Mouse (Mus musculus) layer of hippocampus, adult 18-20 months (tissue): ENCODE measurements around the gene Ubl3. TPM values are rescaled to one million over a fixed set of nuclear protein-coding genes. Genes with fewer than 3 reads are reported as not detected.

Source experiments
- DNase-seq, 2 experiments: peaks; one replicate each; pipeline ENCODE4 v3.0.0; 2022; ENCODE audit warnings: low spot score in 2 of 2
- long read RNA-seq: library from polyadenylated mRNA; stranded (forward); transcript quantifications from one replicate; pipeline ENCODE4 v2.0.0, GENCODE M21; 2021
- total RNA-seq, 2 experiments: library from RNA; stranded (reverse); gene quantifications; 2 replicates each; pipeline ENCODE4 v1.2.3; 2021

Ubl3 gene
- 100 to 1,000 TPM; 235 to 245 TPM for total RNA-seq
- long read RNA-seq, transcript Ubl3-201 (5 exons, 2,537 nt), result major isoform, 319 of 380 reads
- long read RNA-seq, transcript Ubl3-204 (6 exons, 2,064 nt), result minor isoform, 51 of 380 reads
- long read RNA-seq, partial matches to known transcripts, result 5 of 380 reads
- long read RNA-seq, other reads (novel, unspliced or antisense), result 5 of 380 reads

- peak; percentile 89 to 94 for DNase-seq
Observed at GRCm38 (mm10) chr5:148552187-148553071, at the start of gene Ubl3. Ubl3 (minus strand) TSS chr5:148552789.

DNA sequence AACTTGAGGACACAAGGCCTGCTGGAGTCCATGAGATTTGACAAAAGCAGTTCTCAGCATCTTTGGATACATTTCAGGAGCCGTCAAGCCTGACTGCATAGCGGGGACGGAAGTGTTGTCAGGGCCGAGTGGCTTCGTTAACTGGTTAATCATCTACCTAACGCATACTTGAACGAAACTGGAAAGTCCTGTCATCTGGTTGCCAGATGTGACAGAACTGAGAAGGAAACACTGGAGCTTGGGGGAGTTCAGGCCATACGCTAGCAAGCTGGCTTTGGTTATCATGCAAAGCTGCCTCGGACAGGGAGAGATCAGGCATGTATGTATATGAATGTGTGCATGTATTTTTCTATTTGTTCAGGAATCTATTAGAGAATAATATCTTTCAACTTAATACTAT, 45.8 kb upstream of the Ubl3 start:
- DNase-seq, result no peak

DNA sequence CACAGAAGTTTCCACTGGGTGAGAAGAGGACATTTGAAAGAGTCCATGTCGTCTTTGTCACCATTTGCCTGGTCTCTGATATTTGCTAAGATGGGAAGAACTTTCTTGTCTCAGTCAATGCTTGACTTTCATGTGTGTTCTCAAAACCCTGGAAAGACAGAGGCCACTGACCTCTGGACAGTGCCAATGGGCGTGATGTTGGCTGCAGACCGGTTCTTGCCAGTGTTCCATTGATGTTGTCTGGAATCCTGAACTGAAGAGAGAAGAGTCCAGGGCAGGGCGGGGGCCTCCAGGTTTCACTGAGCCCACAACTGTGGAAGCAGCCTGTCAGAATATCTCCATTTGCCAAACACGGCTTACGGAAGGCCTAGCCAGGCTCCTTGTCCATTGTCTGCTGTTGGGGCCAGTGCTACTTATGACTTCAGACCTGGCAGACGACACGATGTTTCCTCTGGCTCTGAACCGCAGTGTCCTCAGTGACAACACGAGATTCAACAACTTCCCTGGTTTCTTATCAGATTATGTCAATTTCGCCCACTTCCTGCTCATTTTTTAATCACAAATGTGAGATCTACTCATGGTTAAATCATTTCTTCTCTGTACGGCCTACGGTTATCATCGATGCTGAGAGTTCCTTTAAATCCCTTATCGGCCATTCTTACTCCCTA, 43.6 kb upstream of the Ubl3 start:
- DNase-seq, result no peak

- DNase-seq, result no peak
Observed at GRCm38 (mm10) chr5:148595459-148595751, 42.8 kb upstream of the Ubl3 start.

DNA sequence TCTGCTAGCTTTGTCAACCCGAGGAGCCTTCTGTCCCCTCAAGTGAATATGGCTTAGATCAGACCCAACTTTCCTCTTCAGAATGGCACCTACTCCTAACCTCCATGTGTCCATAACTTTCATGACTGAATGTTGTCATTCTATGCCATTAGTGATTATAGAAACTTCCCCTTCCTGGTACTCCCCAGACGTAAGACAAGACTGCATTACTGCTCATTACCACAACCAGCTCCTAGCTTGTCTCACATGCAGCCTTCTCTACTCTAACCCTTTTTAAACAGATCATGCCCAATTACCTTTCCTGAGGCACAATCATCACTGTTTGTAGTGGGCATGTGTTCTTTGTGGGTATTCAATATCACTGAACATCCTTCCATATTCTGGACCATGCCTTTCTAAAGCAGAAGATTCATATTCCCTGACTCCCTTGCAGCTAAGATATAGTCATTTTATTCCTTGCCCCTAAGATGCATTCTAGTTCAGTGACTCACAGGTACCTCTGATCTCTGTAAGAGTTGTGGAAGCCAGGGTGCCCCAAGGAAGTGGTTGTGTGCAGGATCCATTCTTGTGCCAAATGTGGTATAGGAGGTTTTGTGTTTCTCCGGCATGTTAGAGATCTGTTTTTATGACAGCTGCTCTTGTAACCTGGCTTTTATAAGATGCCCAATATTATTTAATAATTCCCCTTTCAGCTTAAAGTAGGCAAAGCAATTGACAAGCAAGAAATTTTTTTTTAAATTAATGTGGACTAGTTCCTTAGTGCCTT, 42.3 kb upstream of the Ubl3 start:
- DNase-seq, result no peak

GRCm38 (mm10) chr5:148593607-148594006, 41.0 kb upstream of the Ubl3 start:
- DNase-seq, result no peak

- DNase-seq, result no peak
Observed at GRCm38 (mm10) chr5:148591448-148591862, 38.9 kb upstream of the Ubl3 start.

DNA sequence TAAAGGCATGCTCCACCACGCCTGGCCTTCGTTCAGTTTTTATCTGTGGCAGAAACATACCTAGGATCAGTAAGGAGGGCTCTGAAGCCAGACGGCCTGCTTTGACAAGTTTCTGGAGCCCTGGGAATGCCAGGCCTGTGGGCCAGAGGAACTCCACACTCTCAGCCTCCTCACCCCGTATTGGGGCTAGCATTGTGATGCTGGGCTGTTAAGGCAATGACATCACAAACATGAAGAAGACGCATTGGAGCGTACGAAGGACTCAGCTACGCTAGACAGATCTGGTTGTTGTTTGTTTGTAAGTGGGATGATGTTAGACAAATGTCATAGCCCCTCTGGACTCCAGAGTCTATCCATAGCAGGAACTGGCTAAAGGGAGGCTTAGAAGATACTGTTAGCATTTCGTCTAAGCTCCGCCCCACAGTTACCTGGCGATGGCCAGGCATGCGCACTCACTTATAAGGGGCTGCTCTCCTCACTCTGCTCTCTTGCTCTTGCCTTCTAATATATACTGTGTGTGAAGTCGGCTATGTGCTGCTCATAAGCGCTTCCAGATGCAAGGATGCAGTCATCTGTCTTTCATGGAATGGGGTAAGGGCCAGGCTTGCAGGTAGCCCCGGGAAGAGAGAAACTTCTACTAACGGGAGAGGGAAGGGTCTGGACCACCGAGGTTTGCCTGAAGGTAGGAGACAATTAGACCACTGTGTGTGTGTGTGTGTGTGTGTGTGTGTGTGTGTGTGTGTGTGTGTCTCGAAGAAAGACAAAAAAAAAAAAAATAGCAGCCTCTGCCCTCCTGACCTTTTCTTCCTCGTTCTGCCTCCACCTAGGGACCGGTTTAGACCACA, 38.2 kb upstream of the Ubl3 start:
- DNase-seq, result no peak

DNA sequence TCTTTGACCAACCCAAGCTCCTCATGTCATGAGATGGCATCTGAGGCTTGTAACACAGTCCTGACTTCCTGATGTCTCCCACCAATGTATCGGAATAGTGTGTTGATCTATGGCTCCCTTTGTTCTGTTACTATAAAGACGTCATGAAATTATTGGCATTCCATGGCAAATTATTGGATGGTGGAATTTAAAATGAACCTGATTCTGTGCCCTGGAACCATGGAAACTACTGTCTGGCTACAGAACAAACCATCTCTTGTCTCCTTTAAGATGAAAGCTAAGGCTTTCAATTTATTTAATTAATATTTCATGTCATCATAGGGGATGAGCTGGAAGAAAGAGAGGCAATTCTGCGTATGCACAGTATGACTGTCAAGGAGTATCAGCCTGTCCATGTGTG, 36.4 kb upstream of the Ubl3 start:
- DNase-seq, result no peak

- no peak for DNase-seq
Observed at GRCm38 (mm10) chr5:148588142-148588650, 35.6 kb upstream of the Ubl3 start.

DNA sequence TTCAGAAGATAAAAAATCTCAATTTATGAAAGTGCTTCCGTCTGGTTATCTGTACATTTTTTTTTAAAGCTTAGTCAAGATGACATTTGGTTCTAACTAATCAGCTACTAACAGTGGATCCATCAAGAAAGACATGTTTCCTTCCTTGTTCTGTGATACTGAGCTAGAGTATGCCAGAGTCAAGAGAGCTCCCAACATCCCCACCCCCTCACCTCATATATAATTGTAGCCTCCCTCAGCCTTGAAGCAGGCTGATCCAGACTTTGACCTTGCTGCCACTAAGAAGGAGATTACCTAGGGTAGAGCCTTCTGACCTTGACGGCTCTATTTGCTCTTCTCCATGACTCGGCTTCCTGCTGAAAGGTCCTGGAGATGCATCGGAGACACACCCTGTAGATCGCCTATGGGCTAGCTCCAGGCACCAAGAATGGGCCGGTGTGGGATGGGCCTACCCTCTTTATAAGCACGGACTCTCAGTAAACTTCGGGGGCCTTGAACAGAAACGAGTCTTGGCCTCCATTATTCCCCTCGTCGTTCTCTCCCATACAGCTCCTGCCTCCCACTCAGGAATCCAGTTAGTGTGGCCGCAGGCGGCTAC, 27.9 kb upstream of the Ubl3 start:
- no peak for DNase-seq

GRCm38 (mm10) chr5:148579156-148579555, 26.6 kb upstream of the Ubl3 start:
- DNase-seq, result no peak

DNA sequence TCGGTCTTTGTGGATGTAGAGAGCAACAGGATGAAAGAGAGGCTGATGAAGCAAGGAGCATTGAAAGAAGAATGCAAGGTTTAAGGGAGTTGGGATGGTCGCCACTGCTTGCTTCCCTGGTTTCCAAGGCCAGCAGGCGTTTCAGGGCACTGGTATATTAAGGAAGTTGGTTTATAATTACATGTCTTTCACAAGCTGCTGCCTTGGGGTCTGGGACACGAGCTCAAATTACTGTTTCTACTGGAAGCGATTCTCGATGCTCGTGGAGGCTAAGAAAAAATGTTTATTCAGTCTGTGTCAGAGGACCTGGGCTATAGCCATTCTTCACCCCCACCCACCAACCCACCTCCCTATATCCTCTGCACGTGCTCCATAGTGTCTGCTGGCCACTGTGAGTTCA, 25.8 kb upstream of the Ubl3 start:
- no peak for DNase-seq

DNA sequence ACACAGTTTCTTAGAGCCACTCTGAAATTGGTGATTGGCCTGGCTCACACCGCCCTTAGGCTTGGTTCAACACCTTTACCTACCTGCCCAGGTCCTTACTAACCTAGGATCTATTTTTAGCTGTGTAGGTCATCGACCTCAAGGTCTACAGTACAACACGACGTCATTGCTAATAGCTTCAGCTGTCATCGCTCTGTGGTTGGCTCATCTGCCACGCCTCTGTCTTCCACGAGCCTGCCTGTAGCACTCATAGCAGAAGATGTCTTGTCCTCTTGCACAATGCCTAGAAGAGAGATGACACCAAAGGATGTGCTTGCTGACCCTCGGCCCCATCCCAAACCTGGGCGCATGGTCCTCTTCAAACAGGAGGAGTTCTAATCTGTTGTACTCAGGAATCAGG, 24.7 kb upstream of the Ubl3 start:
- DNase-seq, result no peak

GRCm38 (mm10) chr5:148575163-148575562, 22.6 kb upstream of the Ubl3 start:
- DNase-seq, result no peak

DNA sequence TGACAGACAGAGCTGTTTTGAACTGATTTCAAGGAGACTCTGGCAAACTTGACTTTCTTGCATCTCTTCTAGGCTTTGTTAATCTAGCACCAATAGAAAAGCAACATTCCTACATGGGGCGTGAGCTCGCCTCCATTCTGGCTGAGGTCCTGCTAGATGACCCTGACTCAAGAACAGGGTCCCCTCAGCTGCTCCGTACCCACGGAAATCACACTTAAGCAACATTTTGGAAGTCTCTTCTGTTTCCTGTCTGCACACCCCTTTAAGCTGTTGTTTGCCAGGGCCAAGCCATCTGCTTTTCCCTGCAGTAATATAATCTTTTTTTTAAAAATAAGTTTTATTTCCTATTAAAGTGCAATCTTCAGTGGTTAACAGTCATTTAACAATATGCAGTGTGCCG, 20.1 kb upstream of the Ubl3 start:
- DNase-seq, result peak in 1 of 2 experiments; percentile 12

DNA sequence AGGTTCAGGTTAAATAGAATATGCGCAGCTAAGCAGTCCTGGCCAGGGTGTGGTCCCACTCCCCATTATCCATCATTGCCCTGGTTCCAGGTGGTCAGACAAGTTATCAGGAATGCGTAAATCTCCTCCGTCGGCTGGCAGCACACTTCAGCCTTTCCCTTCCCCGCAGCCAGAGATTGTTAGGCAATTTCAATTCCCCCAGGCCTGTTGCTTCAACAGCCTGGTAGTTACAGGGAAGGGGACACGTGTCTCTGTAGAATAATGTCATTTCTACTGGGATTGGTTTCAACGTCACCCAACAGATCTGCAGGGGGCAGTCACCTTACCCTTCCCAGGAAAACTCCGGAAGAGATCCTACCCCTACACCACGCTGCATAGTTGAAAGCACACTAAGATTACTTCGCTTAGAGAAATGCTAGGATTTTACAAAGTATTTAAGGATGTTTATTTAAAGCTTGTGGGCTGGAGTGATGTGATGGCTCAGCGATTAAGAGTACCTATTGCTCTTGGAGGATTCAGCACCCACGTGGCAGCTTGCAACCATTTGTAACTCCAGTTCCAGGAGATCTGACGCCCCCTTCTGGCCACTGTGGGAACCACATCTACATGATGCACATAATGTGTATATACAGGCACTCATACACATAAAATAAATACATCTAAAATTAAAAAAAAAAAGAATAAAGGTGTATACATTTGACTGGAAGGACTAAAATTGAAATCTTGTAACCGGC, 18.1 kb upstream of the Ubl3 start:
- DNase-seq, result no peak

GRCm38 (mm10) chr5:148569444-148569843, 16.9 kb upstream of the Ubl3 start:
- no peak for DNase-seq

DNA sequence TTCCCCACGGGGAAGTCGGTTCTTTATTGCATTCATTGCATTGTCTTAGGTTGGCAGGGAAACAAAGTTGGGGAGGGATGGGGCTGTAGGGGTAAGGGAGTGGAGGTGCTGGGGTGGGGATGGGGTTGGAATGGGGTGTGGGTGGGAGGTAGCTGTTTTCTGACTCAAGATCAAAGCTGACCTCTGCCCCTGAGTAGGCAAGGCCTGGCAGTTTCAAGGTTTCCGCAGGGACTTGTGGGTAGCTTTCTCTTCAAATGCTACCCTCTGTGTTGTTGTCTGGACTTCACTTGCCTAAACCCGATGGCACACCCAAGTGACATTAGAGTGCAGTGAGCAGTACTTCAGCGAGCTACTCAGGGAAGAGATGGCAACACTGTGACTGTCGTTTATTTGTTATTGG, 13.0 kb upstream of the Ubl3 start:
- no peak for DNase-seq
